Mouse (Mus musculus) spleen, postnatal 36 days (tissue): Measurements from ENCODE around the gene Ism1.

ENCODE experiments used
- DNase-seq, 2 experiments: peaks; one replicate each; pipeline ENCODE4 v3.0.0; 2022; ENCODE audit warnings: low spot score in 2 of 2, mixed read lengths in 1 of 2

Ism1 gene

GRCm38 (mm10) chr2:139714206-139714605 lies 36.2 kb downstream of the Ism1 start:
- no peak for DNase-seq

GRCm38 (mm10) chr2:139717772-139718171 lies 39.8 kb downstream of the Ism1 start:
- DNase-seq = no peak

GRCm38 (mm10) chr2:139722700-139723099 lies 44.7 kb downstream of the Ism1 start:
- no peak for DNase-seq

- no peak for DNase-seq
These were observed 45.3 kb downstream of the Ism1 start for GRCm38 (mm10) chr2:139723304-139723703.

GRCm38 (mm10) chr2:139724202-139724838 lies 46.3 kb downstream of the Ism1 start:
- DNase-seq = no peak

GRCm38 (mm10) chr2:139725328-139725727 lies 47.4 kb downstream of the Ism1 start:
- no peak for DNase-seq

- DNase-seq = no peak
These were observed 50.1 kb downstream of the Ism1 start for GRCm38 (mm10) chr2:139728060-139728459.

GRCm38 (mm10) chr2:139729377-139729776 lies 51.4 kb downstream of the Ism1 start:
- no peak for DNase-seq

GRCm38 (mm10) chr2:139742381-139742780 lies 64.4 kb downstream of the Ism1 start:
- no peak for DNase-seq

- no peak for DNase-seq
These were observed 79.0 kb downstream of the Ism1 start for GRCm38 (mm10) chr2:139757021-139757420.

GRCm38 (mm10) chr2:139757456-139757855 lies 79.5 kb downstream of the Ism1 start:
- no peak for DNase-seq

GRCm38 (mm10) chr2:139764355-139764754 lies 86.4 kb downstream of the Ism1 start:
- no peak for DNase-seq

GRCm38 (mm10) chr2:139774949-139775570 lies 97.1 kb downstream of the Ism1 start:
- DNase-seq = no peak

- DNase-seq = no peak
These were observed 98.7 kb downstream of the Ism1 start for GRCm38 (mm10) chr2:139776644-139777043.

GRCm38 (mm10) chr2:139778283-139778682 lies 100.3 kb downstream of the Ism1 start:
- no peak for DNase-seq

- no peak for DNase-seq
These were observed 105.4 kb downstream of the Ism1 start for GRCm38 (mm10) chr2:139783318-139783850.

GRCm38 (mm10) chr2:139784465-139784864 lies 106.5 kb downstream of the Ism1 start:
- DNase-seq = no peak

- DNase-seq = no peak
These were observed 107.0 kb downstream of the Ism1 start for GRCm38 (mm10) chr2:139784946-139785345.

GRCm38 (mm10) chr2:139788658-139789057 lies 110.7 kb downstream of the Ism1 start:
- no peak for DNase-seq

GRCm38 (mm10) chr2:139792345-139793120 lies 114.6 kb downstream of the Ism1 start:
- no peak for DNase-seq

- DNase-seq = no peak
These were observed 126.1 kb downstream of the Ism1 start for GRCm38 (mm10) chr2:139804041-139804440.

GRCm38 (mm10) chr2:139807887-139808286 lies 129.9 kb downstream of the Ism1 start:
- DNase-seq = no peak
